Mouse (Mus musculus) heart, adult 2 months (tissue): ENCODE results near the gene Unc13d.

Source experiments
- CTCF ChIP-seq: fragments of 200-600 bp; IDR thresholded peaks from 2 replicates; pipeline ENCODE4 v1.8.1; 2022; ENCODE audit warnings: antibody characterized with exemption, mild to moderate bottlenecking, moderate library complexity
- EP300 ChIP-seq: fragments of 200-500 bp; IDR thresholded peaks from 2 replicates; pipeline ENCODE4 v1.6.1; 2011; ENCODE audit warnings: low read depth, low read length, control low read depth; ENCODE audit not compliant: insufficient read depth

DNA sequence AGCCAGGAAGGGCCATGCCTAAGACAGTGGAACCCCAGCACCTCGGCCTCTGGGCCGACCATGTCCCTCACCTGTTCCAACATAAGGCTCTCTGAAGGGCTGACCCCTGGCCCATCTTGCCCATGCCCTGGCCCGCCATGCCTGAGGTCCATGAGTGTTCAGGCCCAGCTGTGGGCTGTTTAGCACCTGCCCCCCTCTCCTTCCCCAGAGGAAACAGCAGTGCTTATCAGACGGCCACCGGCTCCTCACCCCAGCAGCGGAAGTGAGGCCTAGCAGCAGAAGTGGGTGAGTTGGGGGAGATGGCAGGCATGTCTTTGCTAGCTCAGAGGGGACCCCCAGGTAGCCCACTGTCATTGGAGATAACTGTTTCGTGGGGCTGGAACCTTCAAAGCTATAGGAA, 925 bp downstream of the Unc13d start:
- no peak for TF ChIP-seq CTCF
- TF ChIP-seq EP300: no peak
